Mouse (Mus musculus) forebrain, embryonic 11.5 days (tissue): ENCODE data around the gene Tut7. TPM values are rescaled to one million over a fixed set of nuclear protein-coding genes. Genes with fewer than 3 reads are reported as not detected.

Experiments used
- ATAC-seq: fragments of 200-750 bp; cut with Nextera tagmentation; replicated peaks from 2 replicates; pipeline ENCODE4 v1.8.0; 2017; ENCODE audit warnings: moderate TSS enrichment; ENCODE audit not compliant: low FRiP score
- DNase-seq: peaks from one replicate; pipeline ENCODE4 v3.0.0-alpha.2; 2017; ENCODE audit warnings: low spot score
- H3K27ac ChIP-seq: fragments of 300-500 bp; sonication (generic); 2 replicates; pipeline ENCODE4 v1.5.1; 2014; ENCODE audit warnings: low read depth, low read length
- H3K27me3 ChIP-seq: fragments of 300-500 bp; sonication (generic); 2 replicates; pipeline ENCODE4 v1.6.1; 2014; ENCODE audit warnings: mild to moderate bottlenecking, low read length, mixed read lengths; ENCODE audit not compliant: control insufficient read depth, insufficient read depth
- H3K36me3 ChIP-seq: fragments of 300-500 bp; sonication (generic); 2 replicates; pipeline ENCODE4 v1.6.1; 2014; ENCODE audit warnings: mild to moderate bottlenecking, low read length, moderate library complexity, mixed read lengths; ENCODE audit not compliant: control insufficient read depth, insufficient read depth
- H3K4me1 ChIP-seq: fragments of 300-500 bp; sonication (generic); replicated peaks from 2 replicates; pipeline ENCODE4 v1.6.1; 2014; ENCODE audit warnings: low read length, mixed read lengths; ENCODE audit not compliant: control insufficient read depth, insufficient read depth
- H3K4me2 ChIP-seq: fragments of 300-500 bp; sonication (generic); 2 replicates; pipeline ENCODE4 v1.6.1; 2014; ENCODE audit warnings: low read depth, mild to moderate bottlenecking, low read length, moderate library complexity, mixed read lengths; ENCODE audit not compliant: severe bottlenecking
- H3K4me3 ChIP-seq: fragments of 300-500 bp; sonication (generic); 2 replicates; pipeline ENCODE4 v1.5.1; 2014; ENCODE audit warnings: low read depth, low read length
- H3K9ac ChIP-seq: fragments of 300-500 bp; sonication (generic); 2 replicates; pipeline ENCODE4 v1.6.1; 2014; ENCODE audit warnings: low read length
- H3K9me3 ChIP-seq: fragments of 300-500 bp; sonication (generic); 2 replicates; pipeline ENCODE4 v1.6.1; 2016; ENCODE audit warnings: low read length, mixed read lengths; ENCODE audit not compliant: control insufficient read depth
- WGBS: fragments of 180-500 bp; shearing (Covaris S2); extraction: QIAGEN DNeasy Blood & Tissue Kit; methylation state at CpG from one replicate; pipeline ENCODE4 v1.1.7; 2014; 5-methylcytosine and 5-hydroxymethylcytosine counted together
- polyA plus RNA-seq: library from polyadenylated mRNA; unstranded; fragments of >200 nt; fragmentation: Nextera tagmentation; extraction: Ambion mirVana; gene quantifications from 2 replicates; pipeline ENCODE4 v1.2.1, GENCODE M21; 2014

Tut7 gene
- polyA plus RNA-seq, 1 experiment from 2014 or later = 55.5 TPM

DNA sequence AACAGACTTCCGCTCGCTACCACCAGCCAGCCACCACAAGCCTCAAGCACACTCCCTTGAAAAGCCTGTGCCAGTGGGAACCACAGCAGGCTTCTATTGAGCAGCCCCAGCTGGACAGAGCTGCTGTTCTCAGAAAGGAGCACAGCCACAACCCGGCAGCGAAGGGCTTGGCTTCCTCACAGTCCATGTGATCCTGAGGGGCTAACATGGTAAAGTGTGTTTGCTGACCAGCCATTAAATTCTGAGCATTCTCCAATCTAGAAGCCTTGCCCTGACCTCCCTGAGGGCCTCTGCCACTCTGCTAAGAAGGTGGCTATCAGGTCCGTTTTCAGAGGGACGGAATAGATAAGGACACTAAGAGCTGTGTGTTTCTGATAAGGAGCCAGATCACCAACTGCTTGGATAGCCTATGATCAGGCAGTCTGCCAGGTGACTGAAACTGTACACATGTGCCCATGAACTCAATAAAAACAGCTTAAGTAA lies 8.8 kb downstream of the Tut7 start:
- Histone ChIP-seq H3K9ac (no peak overlapping the region), H3K27ac (no peak overlapping the region), H3K36me3 (peaks cover 3% of the 10 kb centered on the region; the same call in 1 of the 2 replicates), H3K9me3 (no peaks in the 10 kb centered on the region), H3K27me3 (no peaks in the 10 kb centered on the region), H3K4me3 (no peak overlapping the region), H3K4me2 (no peak overlapping the region), H3K4me1 (no peaks in the 10 kb centered on the region)
- WGBS = 81% methylated on average over 6 of the region's 6 CpGs
- no peak for ATAC-seq
- DNase-seq = no peak

DNA sequence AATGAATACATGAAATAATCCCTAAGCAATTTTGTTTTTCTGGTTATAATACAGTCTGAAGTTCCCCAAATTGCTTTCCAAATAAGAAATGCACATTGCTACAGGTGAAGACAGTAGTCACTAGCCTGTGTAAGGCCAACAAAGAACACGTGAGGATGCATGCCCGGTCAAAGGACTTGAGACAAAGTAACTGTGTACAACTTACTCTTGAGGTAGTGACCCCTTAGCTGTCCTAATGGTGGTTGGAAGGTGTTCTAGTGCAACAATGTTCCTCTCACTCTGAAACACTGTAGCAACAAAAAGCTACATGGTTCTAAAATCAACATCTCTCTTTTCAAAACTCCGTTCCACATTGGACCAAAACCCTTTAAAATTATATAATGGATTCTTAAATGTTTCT lies 11.4 kb downstream of the Tut7 start:
- Histone ChIP-seq H3K4me3 (no peak overlapping the region), H3K27ac (no peak overlapping the region), H3K9ac (no peak overlapping the region), H3K4me2 (no peak overlapping the region), H3K9me3 (no peaks in the 10 kb centered on the region), H3K27me3 (no peaks in the 10 kb centered on the region), H3K4me1 (no peaks in the 10 kb centered on the region), H3K36me3 (peaks cover 12% of the 10 kb centered on the region; the same call in 1 of the 2 replicates)
- no peak for ATAC-seq
- WGBS = 97% methylated on average over 3 of the region's 3 CpGs
- no peak for DNase-seq

DNA sequence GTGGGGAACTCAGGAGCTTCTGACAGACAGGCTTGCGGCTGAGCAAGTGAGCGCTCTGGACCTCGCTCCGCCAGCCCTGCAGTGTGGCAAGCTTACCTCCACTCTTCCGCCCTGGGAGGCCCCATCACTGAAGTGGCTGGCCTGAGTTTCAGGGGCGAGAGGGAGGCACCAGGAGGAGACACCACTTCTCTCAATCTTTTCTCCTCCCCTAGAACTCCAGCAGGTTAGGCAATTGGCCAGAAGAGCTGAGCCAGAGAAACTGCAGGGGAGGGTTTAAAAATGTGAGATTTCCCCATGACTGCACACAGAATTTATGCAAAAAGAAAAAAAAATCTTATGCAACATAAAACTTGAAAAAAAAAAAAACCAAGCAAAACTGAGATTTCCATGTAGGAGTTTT lies 21.9 kb downstream of the Tut7 start:
- Histone ChIP-seq H3K9ac (no peak overlapping the region), H3K9me3 (no peaks in the 10 kb centered on the region), H3K4me3 (no peak overlapping the region), H3K4me2 (no peak overlapping the region), H3K4me1 (no peaks in the 10 kb centered on the region), H3K27ac (no peak overlapping the region), H3K36me3 (peaks cover 9% of the 10 kb centered on the region; the same call in 1 of the 2 replicates), H3K27me3 (no peaks in the 10 kb centered on the region)
- ATAC-seq (no peak), DNase-seq (no peak)
- 86% methylated on average over 6 of the region's 6 CpGs for WGBS

DNA sequence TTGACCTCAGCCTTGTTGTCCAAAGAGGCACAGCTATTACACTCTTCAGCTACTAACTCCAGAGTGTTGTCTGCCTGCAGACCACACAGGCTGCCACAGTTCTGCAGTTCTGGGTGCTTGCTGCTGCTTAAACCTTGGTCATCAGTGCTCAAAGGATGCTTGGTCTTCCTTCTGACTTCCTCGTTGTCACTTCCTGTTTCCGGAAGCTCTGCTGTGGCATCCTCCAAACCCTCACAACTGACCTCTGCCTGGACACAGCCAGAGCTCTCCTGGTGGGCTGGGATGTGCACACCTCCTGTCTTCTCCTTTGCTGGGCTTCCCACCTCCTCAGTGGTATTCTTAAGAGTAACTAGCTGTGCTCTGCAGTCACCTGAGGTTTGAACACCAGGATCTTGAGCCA lies 22.9 kb downstream of the Tut7 start:
- Histone ChIP-seq H3K4me1 (no peaks in the 10 kb centered on the region), H3K9me3 (no peaks in the 10 kb centered on the region), H3K27ac (no peak overlapping the region), H3K9ac (no peak overlapping the region), H3K27me3 (no peaks in the 10 kb centered on the region), H3K4me2 (no peak overlapping the region), H3K36me3 (peaks cover 9% of the 10 kb centered on the region; the same call in 1 of the 2 replicates), H3K4me3 (no peak overlapping the region)
- 93% methylated on average over 2 of the region's 2 CpGs for whole genome bisulfite sequencing
- DNase-seq (no peak), ATAC-seq (no peak)

DNA sequence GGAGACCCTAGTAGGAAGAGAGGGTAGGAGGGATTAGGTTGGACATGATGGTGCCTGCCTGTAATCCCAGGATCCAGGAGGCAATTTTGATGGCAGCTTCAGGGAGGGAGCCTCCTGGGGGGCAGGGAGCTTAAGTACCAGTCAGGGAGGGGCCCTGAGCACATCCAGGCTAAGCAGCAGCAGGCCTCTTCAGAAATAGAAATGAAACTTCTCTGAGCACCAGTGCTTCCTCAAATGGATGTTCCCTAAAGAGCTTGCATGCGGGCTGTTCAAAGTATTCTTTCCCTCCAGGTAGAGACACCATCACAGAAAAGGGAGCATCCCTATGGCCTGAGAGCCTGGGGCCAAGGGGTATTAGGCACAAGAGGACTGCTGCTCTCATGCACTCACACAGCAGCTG lies 24.6 kb downstream of the Tut7 start:
- peaks cover 5% of the 10 kb centered on the region; the same call in 1 of the 2 replicates for H3K36me3 ChIP-seq
- 84% methylated on average over 1 of the region's 1 CpGs for WGBS
- no peak overlapping the region for H3K4me3 ChIP-seq

DNA sequence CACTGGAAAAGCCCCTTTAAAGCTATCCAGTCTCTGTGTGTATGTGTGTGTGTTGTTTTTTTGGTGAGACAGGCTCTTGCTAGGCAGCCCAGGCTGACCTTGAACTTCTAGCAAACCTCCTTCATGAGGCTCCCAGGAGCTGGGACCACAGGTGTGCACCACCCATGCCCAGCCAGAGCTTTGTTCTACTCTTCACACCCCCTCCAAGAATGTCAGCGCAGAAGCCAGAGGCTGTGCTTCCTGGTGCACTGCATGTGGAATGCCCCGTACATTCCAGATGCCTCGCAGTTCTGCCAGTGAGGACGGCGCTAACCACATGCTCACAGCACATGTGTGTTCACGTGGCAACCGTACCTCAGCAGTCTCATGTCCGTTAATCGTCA lies 26.5 kb downstream of the Tut7 start:
- no peak overlapping the region for H3K4me2 ChIP-seq
- H3K27me3 ChIP-seq = no peaks in the 10 kb centered on the region
- H3K27ac ChIP-seq = no peak overlapping the region
- H3K9me3 ChIP-seq = no peaks in the 10 kb centered on the region
- 95% methylated on average over 9 of the region's 9 CpGs for WGBS
- no peaks in the 10 kb centered on the region for H3K4me1 ChIP-seq
- H3K9ac ChIP-seq = no peak overlapping the region
- ATAC-seq (no peak), DNase-seq (no peak)
- no peak overlapping the region for H3K4me3 ChIP-seq
- peaks cover 5% of the 10 kb centered on the region; the same call in 1 of the 2 replicates for H3K36me3 ChIP-seq

More for the DNA sequence above, 24.6 kb downstream of the Tut7 start:
- Histone ChIP-seq H3K4me1 (no peaks in the 10 kb centered on the region), H3K9ac (no peak overlapping the region), H3K27me3 (no peaks in the 10 kb centered on the region), H3K27ac (no peak overlapping the region), H3K9me3 (no peaks in the 10 kb centered on the region), H3K4me2 (no peak overlapping the region)
- DNase-seq (no peak), ATAC-seq (no peak)

DNA sequence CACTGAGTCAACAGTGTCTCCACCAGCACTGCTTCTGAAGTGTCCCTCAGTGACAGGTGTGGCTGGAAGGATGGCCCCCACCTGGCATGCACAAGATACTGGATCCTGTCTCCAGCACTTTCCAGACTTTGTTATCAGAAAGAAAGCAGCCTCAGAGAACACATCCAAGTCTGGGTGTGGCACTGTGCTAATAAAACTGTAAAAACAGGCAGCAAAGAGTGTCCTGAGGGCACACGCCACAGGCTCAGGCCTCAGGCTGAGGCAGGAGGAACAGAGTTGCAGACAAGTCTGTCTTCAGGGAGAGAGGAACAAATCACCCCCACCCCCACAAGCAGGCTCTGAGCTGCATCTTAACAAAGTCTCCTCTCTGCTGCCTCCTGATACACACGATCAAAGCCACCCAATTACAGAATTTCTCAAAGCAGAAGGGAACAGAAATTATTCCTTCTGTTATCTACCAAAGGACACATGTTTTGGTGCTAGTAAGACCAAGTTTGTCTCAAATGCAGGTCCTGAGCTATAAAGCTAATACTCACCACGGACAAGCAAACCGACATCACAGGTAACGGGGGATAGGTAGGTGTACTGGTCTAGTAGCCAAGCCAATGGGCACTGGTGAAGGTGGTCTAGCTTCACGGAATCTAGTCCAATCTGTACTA lies 27.0 kb downstream of the Tut7 start:
- 95% methylated on average over 6 of the region's 6 CpGs for WGBS
- Histone ChIP-seq H3K4me1 (no peaks in the 10 kb centered on the region), H3K36me3 (peaks cover 5% of the 10 kb centered on the region; the same call in 1 of the 2 replicates), H3K27me3 (no peaks in the 10 kb centered on the region), H3K9me3 (no peaks in the 10 kb centered on the region), H3K4me2 (no peak overlapping the region), H3K4me3 (no peak overlapping the region), H3K27ac (no peak overlapping the region), H3K9ac (no peak overlapping the region)
- ATAC-seq = no peak
- DNase-seq = no peak

DNA sequence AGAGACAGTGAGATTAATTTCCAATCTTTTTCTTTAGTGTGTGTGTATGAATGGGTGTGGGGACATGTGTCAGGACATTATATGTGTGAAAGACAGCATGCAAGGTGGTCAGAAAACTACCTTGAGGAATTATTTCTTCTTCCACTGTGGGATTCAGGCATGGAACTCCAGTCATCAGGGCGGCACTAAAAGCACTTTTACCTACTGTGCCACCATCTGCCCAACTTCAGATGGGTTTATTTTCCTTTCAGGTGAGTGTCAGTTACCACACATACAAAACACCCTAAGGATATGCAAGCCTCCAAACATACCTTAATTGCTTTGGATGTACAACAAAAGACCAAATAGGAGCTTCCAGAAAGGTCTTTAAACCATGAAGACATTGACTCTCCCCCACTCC lies 28.2 kb downstream of the Tut7 start:
- Histone ChIP-seq H3K27me3 (no peaks in the 10 kb centered on the region), H3K9ac (no peak overlapping the region), H3K4me2 (no peak overlapping the region), H3K4me1 (no peaks in the 10 kb centered on the region), H3K36me3 (peaks cover 5% of the 10 kb centered on the region; the same call in 1 of the 2 replicates), H3K27ac (no peak overlapping the region), H3K4me3 (no peak overlapping the region), H3K9me3 (no peaks in the 10 kb centered on the region)
- no peak for DNase-seq
- no peak for ATAC-seq
- 94% methylated on average over 1 of the region's 1 CpGs for WGBS

DNA sequence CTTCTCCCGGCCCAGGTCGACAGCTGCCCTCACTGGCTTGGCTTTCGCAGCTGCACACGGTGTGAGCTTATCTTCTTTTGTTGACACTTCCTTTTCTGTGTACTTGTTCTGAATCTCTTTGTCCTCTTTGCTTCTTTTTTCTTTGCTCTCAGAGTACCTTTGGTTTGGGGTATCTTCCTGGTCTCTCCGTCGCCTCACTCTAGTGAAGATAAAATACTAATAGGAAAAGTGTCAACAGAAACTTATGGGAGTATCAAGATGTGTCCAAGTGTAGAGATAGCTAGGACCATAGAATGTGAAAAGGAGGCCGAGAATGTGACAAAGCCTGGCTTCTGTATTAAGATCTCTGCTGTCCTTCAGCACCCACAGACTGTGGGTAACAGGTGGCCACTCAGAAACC lies 40.8 kb downstream of the Tut7 start, which contains the start of gene Gm49354:
Gene Gm49354, minus strand, starts transcription at position 101 of the 400 bp plus-strand sequence.
- DNase-seq (no peak), ATAC-seq (no peak)
- no peaks in the 10 kb centered on the region for H3K27me3 ChIP-seq
- no peaks in the 10 kb centered on the region for H3K9me3 ChIP-seq
- no peak within 1 kb of the TSS for H3K27ac ChIP-seq
- no peak within 1 kb of the TSS for H3K4me2 ChIP-seq
- H3K36me3 ChIP-seq = peaks cover 21% of the 10 kb centered on the region; the same call in 1 of the 2 replicates
- H3K4me1 ChIP-seq = no peaks in the 10 kb centered on the region
- no peak within 1 kb of the TSS for H3K9ac ChIP-seq
- no peak within 1 kb of the TSS for H3K4me3 ChIP-seq
- WGBS = 94% methylated on average over 7 of the region's 7 CpGs
